Mouse (Mus musculus) hindbrain, embryonic 16.5 days (tissue): ENCODE measurements around the gene Mdn1. TPM values are rescaled to one million over a fixed set of nuclear protein-coding genes. Genes with fewer than 3 reads are reported as not detected.

ENCODE experiments used
- ATAC-seq: fragments of 200-750 bp; cut with Nextera tagmentation; 2 replicates; pipeline ENCODE4 v1.8.0; 2017; ENCODE audit warnings: moderate TSS enrichment, moderate library complexity
- H3K27ac ChIP-seq: fragments of 300-500 bp; sonication (generic); 2 replicates; pipeline ENCODE4 v1.5.1; 2014; ENCODE audit warnings: low read depth, mild to moderate bottlenecking, control low read depth, low read length, moderate library complexity
- H3K27me3 ChIP-seq: fragments of 300-500 bp; sonication (generic); replicated peaks from 2 replicates; pipeline ENCODE4 v1.6.1; 2014; ENCODE audit warnings: low read length; ENCODE audit not compliant: control insufficient read depth, insufficient read depth
- H3K36me3 ChIP-seq: fragments of 300-500 bp; sonication (generic); 2 replicates; pipeline ENCODE4 v1.6.1; 2014; ENCODE audit warnings: mild to moderate bottlenecking, low read length, moderate library complexity, mixed read lengths; ENCODE audit not compliant: control insufficient read depth, insufficient read depth
- H3K4me1 ChIP-seq: fragments of 300-500 bp; sonication (generic); 2 replicates; pipeline ENCODE4 v1.6.1; 2014; ENCODE audit warnings: low read depth, low read length; ENCODE audit not compliant: control insufficient read depth, insufficient read depth
- H3K4me2 ChIP-seq: fragments of 300-500 bp; sonication (generic); 2 replicates; pipeline ENCODE4 v1.6.1; 2014; ENCODE audit warnings: mild to moderate bottlenecking, low read length, control low read depth, moderate library complexity
- H3K4me3 ChIP-seq: fragments of 300-500 bp; sonication (generic); 2 replicates; pipeline ENCODE4 v1.5.1; 2014; ENCODE audit warnings: mild to moderate bottlenecking, low read length, control low read depth, moderate library complexity
- H3K9ac ChIP-seq: fragments of 300-500 bp; sonication (generic); 2 replicates; pipeline ENCODE4 v1.6.1; 2014; ENCODE audit warnings: low read depth, mild to moderate bottlenecking, control low read depth, low read length, moderate library complexity
- H3K9me3 ChIP-seq: fragments of 300-500 bp; sonication (generic); 2 replicates; pipeline ENCODE4 v1.6.1; 2014; ENCODE audit warnings: mild to moderate bottlenecking, low read length, moderate library complexity; ENCODE audit not compliant: control insufficient read depth
- WGBS: fragments of 180-500 bp; shearing (Covaris S2); extraction: QIAGEN DNeasy Blood & Tissue Kit; methylation state at CpG from one replicate; pipeline ENCODE4 v1.1.7; 2014; 5-methylcytosine and 5-hydroxymethylcytosine counted together
- polyA plus RNA-seq: library from polyadenylated mRNA; unstranded; fragments of >200 nt; fragmentation: Nextera tagmentation; extraction: Ambion mirVana; gene quantifications from 2 replicates; pipeline ENCODE4 v1.2.1, GENCODE M21; 2015

Gene Mdn1
- polyA plus RNA-seq, 1 experiment from 2014 or later, result 13.5 TPM

DNA sequence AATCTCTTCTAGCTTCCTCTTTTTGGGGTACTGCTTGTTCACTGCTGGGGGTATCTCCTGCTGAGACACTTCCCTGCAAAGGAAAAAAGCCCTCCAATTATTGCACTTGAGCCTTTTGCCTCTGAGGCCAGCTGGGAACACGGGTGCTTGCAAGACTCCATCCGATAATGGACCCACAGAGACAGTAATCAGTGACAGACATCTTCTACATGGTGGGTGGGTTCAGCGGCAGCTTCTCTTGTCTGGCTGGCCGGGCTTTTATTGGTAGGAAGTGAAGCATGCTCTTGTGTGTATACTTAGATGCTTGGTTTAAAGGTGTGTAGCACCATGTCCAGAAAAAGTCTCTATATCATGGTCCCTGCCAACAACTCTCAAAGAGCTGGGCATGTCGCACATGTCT lies 160.6 kb downstream of the Mdn1 start:
- Histone ChIP-seq H3K9ac (no peak overlapping the region), H3K4me3 (no peak overlapping the region), H3K9me3 (no peaks in the 10 kb centered on the region), H3K4me1 (no peaks in the 10 kb centered on the region), H3K36me3 (peaks cover 2% of the 10 kb centered on the region; the same call in 1 of the 2 replicates), H3K27ac (no peak overlapping the region), H3K27me3 (no peaks in the 10 kb centered on the region), H3K4me2 (no peak overlapping the region)
- no peak for ATAC-seq
- 64% methylated on average over 5 of the region's 5 CpGs for WGBS

DNA sequence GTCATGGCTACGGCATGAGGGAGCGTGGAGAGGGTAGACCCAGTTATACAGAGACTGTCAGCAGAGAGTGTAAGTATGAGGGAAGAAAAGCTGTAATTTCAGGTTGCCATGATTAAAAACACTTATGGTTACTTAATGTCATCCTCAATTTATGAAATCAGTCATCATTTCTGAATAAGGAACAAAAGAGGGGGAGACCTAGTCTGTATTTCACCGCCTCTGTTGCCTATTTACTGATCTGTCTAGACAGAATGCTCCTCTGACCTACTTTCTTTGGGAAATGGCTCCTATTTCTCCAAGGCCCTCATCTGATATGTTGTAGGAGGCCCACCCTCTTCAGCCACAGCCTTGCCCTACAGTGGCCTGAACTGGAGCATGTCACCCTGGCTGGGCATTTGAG lies 163.8 kb downstream of the Mdn1 start:
- no peak overlapping the region for H3K4me2 ChIP-seq
- WGBS, result 94% methylated on average over 3 of the region's 3 CpGs
- H3K4me1 ChIP-seq, result no peaks in the 10 kb centered on the region
- peaks cover 2% of the 10 kb centered on the region; the same call in 1 of the 2 replicates for H3K36me3 ChIP-seq
- H3K9me3 ChIP-seq, result no peaks in the 10 kb centered on the region
- H3K27me3 ChIP-seq, result no peaks in the 10 kb centered on the region
- no peak for ATAC-seq
- H3K27ac ChIP-seq, result no peak overlapping the region
- no peak overlapping the region for H3K4me3 ChIP-seq
- H3K9ac ChIP-seq, result no peak overlapping the region

DNA sequence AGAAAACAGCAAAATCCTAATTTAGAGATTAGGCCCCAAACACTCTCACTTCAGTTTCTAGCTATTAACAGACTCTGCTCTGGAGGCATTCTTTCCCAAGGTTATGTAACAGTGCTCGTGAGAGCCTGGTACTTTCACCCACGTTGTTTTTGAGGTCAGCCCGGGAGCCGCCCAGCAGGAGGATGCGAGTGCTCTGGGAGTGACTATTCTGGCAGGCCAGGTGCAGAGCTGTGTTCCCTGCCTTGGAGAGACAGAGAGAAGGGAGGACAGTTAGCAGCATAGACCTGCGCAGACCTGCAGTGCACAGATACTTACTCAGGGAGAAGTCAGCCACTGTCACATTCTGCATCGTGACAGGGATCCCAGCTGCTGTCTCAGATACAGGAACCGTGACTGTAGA lies 167.3 kb downstream of the Mdn1 start:
- no peak overlapping the region for H3K9ac ChIP-seq

More for the DNA sequence above, 167.3 kb downstream of the Mdn1 start:
- no peak for ATAC-seq
- WGBS, result 55% methylated on average over 8 of the region's 8 CpGs
- H3K4me1 ChIP-seq, result peaks cover 8% of the 10 kb centered on the region
- H3K4me3 ChIP-seq, result no peak overlapping the region
- H3K9me3 ChIP-seq, result no peaks in the 10 kb centered on the region
- H3K27ac ChIP-seq, result no peak overlapping the region
- H3K27me3 ChIP-seq, result no peaks in the 10 kb centered on the region
- no peaks in the 10 kb centered on the region for H3K36me3 ChIP-seq
- H3K4me2 ChIP-seq, result no peak overlapping the region

Other genes with a start within 250 kb of the Mdn1 start
- gene Gja10, start 54.4 kb upstream of the Mdn1 start, polyA plus RNA-seq, result not detected in 2 replicates
- 33.0 and 36.5 TPM in 2 replicates for gene Casp8ap2, start 41.7 kb upstream of the Mdn1 start, polyA plus RNA-seq
- 102 and 104 TPM in 2 replicates for gene Lyrm2, start 143.1 kb downstream of the Mdn1 start, polyA plus RNA-seq